Mouse (Mus musculus) kidney, embryonic 14.5 days (tissue): ENCODE results near the gene Ttc7b. TPM values are rescaled to one million over a fixed set of nuclear protein-coding genes. Genes with fewer than 3 reads are reported as not detected.

Experiments
- ATAC-seq: fragments of 200-750 bp; cut with Nextera tagmentation; 2 replicates; pipeline ENCODE4 v1.8.0; 2017; ENCODE audit warnings: moderate number of reproducible peaks, mild to moderate bottlenecking, moderate TSS enrichment, moderate library complexity; ENCODE audit not compliant: low FRiP score, low TSS enrichment
- H3K27ac ChIP-seq: fragments of 300-500 bp; sonication (generic); 2 replicates; pipeline ENCODE4 v1.5.1; 2014; ENCODE audit warnings: low read depth, mild to moderate bottlenecking, low read length, moderate library complexity, mixed read lengths
- H3K27me3 ChIP-seq: fragments of 300-500 bp; sonication (generic); 2 replicates; pipeline ENCODE4 v1.6.1; 2014; ENCODE audit warnings: mild to moderate bottlenecking, low read length; ENCODE audit not compliant: control insufficient read depth, insufficient read depth
- H3K36me3 ChIP-seq: fragments of 300-500 bp; sonication (generic); 2 replicates; pipeline ENCODE4 v1.6.1; 2014; ENCODE audit warnings: low read length, mixed read lengths; ENCODE audit not compliant: control insufficient read depth, insufficient read depth
- H3K4me1 ChIP-seq: fragments of 300-500 bp; sonication (generic); 2 replicates; pipeline ENCODE4 v1.6.1; 2014; ENCODE audit warnings: low read length, mixed read lengths; ENCODE audit not compliant: control insufficient read depth, insufficient read depth
- H3K4me2 ChIP-seq: fragments of 300-500 bp; sonication (generic); replicated peaks from 2 replicates; pipeline ENCODE4 v1.6.1; 2014; ENCODE audit warnings: low read depth, mild to moderate bottlenecking, low read length
- H3K4me3 ChIP-seq: fragments of 300-500 bp; sonication (generic); 2 replicates; pipeline ENCODE4 v1.5.1; 2014; ENCODE audit warnings: mild to moderate bottlenecking, low read length
- H3K9ac ChIP-seq: fragments of 300-500 bp; sonication (generic); 2 replicates; pipeline ENCODE4 v1.6.1; 2014; ENCODE audit warnings: low read depth, mild to moderate bottlenecking, low read length, moderate library complexity
- H3K9me3 ChIP-seq: fragments of 300-500 bp; sonication (generic); 2 replicates; pipeline ENCODE4 v1.6.1; 2016; ENCODE audit warnings: low read length; ENCODE audit not compliant: control insufficient read depth
- WGBS: fragments of 180-500 bp; shearing (Covaris S2); extraction: QIAGEN DNeasy Blood & Tissue Kit; methylation state at CpG from one replicate; pipeline ENCODE4 v1.1.7; 2014; 5-methylcytosine and 5-hydroxymethylcytosine counted together
- polyA plus RNA-seq: library from polyadenylated mRNA; unstranded; fragments of >200 nt; fragmentation: Nextera tagmentation; extraction: Ambion mirVana; gene quantifications from 2 replicates; pipeline ENCODE4 v1.2.1, GENCODE M21; 2014

Ttc7b gene
- polyA plus RNA-seq, 1 experiment from 2014 or later, result 7.6 TPM

DNA sequence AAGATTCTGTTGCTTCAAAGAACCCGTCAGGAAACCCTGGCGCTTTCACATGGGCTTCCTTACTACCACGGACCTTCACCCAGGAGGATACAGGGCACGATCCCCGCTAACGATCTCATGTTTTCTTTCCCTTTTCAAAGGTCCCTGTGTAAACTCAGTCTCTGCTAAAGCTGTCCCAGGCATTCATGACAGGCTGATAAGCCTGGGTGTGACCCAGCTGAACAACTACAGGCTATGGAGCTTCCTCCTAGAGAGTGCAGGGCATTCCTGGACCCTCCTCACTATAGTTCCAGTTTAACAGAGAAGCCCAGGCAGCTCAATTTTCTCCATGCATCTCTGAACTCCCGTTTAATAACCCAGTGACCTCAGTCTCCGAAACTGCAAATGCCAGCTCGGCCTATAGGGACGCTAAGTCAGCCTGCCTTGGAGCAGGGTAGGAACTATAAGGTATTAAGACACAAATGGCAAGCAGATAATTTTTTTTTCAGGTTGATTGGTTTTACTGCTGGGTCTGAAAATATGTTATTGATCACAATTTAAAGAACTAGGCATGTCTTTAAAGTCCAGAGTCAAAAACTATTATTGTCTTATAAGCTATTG, 41.3 kb downstream of the Ttc7b start:
- 55% methylated on average over 10 of the region's 10 CpGs for WGBS
- Histone ChIP-seq H3K36me3 (no peaks in the 10 kb centered on the region; the same call in 1 of the 2 replicates), H3K27ac (no peak overlapping the region), H3K9ac (no peak overlapping the region), H3K27me3 (no peaks in the 10 kb centered on the region), H3K9me3 (no peaks in the 10 kb centered on the region), H3K4me3 (no peak overlapping the region), H3K4me2 (no peak overlapping the region), H3K4me1 (peaks cover 9% of the 10 kb centered on the region)
- ATAC-seq, result no peak

DNA sequence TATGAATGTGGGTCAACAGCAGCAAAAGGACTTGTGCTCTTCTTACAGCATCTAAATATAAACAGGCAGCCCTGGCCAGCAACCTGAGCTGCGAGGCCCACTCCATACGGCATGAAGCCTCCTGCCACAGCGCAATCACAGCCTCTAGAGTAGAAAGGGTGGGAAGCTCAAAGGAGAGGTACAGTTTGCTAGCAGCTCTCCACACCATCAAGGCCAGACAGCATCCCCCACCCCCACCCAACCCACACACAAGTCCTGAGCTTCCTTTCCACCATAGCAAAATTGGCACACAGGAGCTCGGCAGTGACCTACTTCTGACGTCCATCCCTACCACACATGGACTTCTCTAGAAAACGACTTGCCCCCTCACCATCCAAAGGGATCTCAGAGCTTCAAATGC, 42.0 kb downstream of the Ttc7b start:
- WGBS, result 82% methylated on average over 6 of the region's 6 CpGs

DNA sequence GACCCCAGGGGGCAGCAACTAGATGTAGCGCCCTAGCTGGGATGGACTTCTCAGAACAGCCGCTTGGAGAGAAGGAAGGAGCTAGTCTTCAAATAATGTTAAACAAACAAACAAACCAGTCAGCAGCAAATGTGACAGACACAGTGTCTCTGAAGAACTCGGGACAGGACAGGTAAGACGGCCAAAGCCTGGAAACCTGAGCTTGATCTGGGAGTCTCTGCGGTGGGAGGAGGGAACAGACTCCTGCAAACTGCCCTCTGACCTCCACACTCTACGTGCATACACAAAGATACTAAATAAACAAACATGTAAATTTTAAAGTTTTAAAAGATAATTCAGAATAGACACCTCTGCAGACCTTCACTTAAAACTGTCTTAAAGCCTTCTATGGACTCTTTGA, 42.5 kb downstream of the Ttc7b start:
- H3K9ac ChIP-seq, result no peak overlapping the region
- H3K4me3 ChIP-seq, result no peak overlapping the region
- no peak overlapping the region for H3K27ac ChIP-seq
- no peak overlapping the region for H3K4me2 ChIP-seq
- no peaks in the 10 kb centered on the region; the same call in 1 of the 2 replicates for H3K36me3 ChIP-seq
- H3K4me1 ChIP-seq, result peaks cover 9% of the 10 kb centered on the region
- ATAC-seq, result no peak
- no peaks in the 10 kb centered on the region for H3K27me3 ChIP-seq
- H3K9me3 ChIP-seq, result no peaks in the 10 kb centered on the region
- WGBS, result 77% methylated on average over 6 of the region's 6 CpGs

More for the DNA sequence above, 42.0 kb downstream of the Ttc7b start:
- no peaks in the 10 kb centered on the region for H3K27me3 ChIP-seq
- H3K9ac ChIP-seq, result no peak overlapping the region
- H3K4me1 ChIP-seq, result peaks cover 9% of the 10 kb centered on the region
- no peaks in the 10 kb centered on the region for H3K9me3 ChIP-seq
- ATAC-seq, result no peak
- no peak overlapping the region for H3K4me2 ChIP-seq
- no peak overlapping the region for H3K4me3 ChIP-seq
- H3K36me3 ChIP-seq, result no peaks in the 10 kb centered on the region; the same call in 1 of the 2 replicates
- H3K27ac ChIP-seq, result no peak overlapping the region

DNA sequence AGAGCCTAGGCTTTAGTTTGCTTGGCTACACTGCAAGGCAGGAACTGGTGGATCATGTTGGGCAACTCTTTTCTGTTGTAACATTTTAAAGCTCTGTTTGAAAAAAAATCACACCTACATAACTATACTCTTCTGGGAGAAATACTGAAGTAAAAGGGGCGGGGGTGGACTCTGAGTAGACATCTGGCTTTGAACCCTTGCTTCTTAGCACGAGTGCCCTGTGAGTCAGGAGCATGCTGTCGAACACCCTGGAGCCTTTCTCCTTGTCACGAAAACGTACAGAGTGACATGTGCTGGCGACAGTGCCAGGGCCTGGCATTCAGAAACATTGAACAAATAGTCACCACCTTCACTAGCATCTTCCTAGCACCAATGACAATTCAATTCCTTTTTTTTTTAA, 43.2 kb downstream of the Ttc7b start:
- no peak for ATAC-seq
- no peak overlapping the region for H3K4me3 ChIP-seq

DNA sequence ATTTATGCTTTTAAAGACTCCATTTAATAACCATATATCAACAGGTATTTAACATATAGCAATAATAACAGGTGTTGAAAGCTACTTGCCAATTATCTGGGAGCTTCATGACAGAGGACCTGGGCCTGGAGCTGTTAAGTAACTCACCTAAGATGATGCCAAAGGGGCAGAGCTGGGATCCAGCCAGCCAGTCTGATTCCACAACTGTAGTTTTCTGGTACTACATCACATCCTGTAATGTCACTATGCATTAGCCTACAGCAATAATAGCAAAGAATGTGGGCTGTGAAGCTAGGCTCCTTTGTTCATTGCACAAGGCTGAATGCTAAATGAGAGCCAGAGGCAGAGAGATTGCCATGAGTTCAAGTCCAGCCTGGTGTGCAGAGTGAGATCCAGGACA, 44.3 kb downstream of the Ttc7b start:
- no peak overlapping the region for H3K4me2 ChIP-seq
- no peaks in the 10 kb centered on the region for H3K27me3 ChIP-seq
- no peak overlapping the region for H3K4me3 ChIP-seq
- no peak for ATAC-seq
- no peaks in the 10 kb centered on the region for H3K9me3 ChIP-seq
- H3K4me1 ChIP-seq, result no peaks in the 10 kb centered on the region
- no peaks in the 10 kb centered on the region; the same call in 1 of the 2 replicates for H3K36me3 ChIP-seq
- H3K9ac ChIP-seq, result no peak overlapping the region
- no peak overlapping the region for H3K27ac ChIP-seq

More for the DNA sequence above, 43.2 kb downstream of the Ttc7b start:
- Histone ChIP-seq H3K27me3 (no peaks in the 10 kb centered on the region), H3K36me3 (no peaks in the 10 kb centered on the region; the same call in 1 of the 2 replicates), H3K4me1 (peaks cover 5% of the 10 kb centered on the region), H3K4me2 (no peak overlapping the region), H3K27ac (no peak overlapping the region), H3K9ac (no peak overlapping the region), H3K9me3 (no peaks in the 10 kb centered on the region)
- WGBS, result 92% methylated on average over 6 of the region's 6 CpGs

DNA sequence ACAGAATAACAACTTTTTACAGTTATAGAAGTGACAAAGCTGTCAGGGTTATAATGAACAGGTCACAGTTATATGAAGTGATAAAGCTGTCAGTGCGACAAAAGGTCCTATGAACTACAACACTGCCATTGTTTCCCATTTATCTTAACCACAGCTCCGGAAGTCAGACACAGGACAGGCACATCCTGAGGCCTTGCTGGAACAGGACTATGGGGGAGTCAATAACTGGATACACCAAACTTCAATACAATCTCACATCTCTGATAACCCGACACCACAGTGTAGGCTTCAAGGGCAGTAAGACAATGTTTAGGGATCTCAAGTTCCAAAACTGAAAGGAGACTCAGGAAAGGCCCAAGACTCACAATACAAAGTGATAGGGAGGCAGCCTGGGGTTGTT, 45.1 kb downstream of the Ttc7b start:
- H3K36me3 ChIP-seq, result no peaks in the 10 kb centered on the region; the same call in 1 of the 2 replicates
- H3K4me1 ChIP-seq, result no peaks in the 10 kb centered on the region
- H3K4me2 ChIP-seq, result no peak overlapping the region
- peak; percentile 70; the same call in 1 of the 2 replicates for ATAC-seq
- H3K4me3 ChIP-seq, result no peak overlapping the region
- no peak overlapping the region for H3K27ac ChIP-seq
- H3K27me3 ChIP-seq, result no peaks in the 10 kb centered on the region
- H3K9me3 ChIP-seq, result no peaks in the 10 kb centered on the region
- no peak overlapping the region for H3K9ac ChIP-seq
- 43% methylated on average over 3 of the region's 3 CpGs for WGBS

DNA sequence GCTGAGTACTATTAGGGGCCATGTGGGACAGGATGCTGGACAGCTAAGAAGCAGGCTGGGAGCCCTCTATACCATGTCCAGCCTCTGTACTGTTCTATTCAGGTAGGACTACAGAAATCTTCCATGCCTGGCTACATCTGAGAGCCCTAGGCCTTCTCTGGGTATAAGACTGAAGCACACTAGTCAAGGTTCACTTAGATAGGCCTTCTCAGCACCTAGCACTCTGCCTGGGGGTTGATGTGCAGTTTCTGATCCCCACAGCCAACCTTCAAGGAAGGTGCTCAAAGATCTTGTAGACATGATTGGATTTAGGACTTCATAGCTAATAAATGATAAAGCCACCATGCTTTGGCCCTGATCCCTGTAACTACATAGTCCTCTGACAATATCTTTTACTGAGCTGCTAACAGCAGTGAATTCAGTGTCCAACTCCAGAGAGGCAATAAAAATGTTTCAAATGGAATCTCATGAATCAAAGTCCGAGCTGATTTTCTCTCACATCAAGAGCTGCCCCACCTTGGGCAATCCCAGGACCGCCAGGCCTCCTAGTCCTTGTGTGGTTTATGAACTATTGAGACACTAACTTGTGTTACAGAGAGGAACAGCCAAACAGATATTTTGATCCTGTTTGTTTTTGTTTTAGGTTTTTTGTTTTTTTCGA, 45.8 kb downstream of the Ttc7b start:
- Histone ChIP-seq H3K4me2 (no peak overlapping the region), H3K27ac (no peak overlapping the region), H3K4me1 (no peaks in the 10 kb centered on the region), H3K4me3 (no peak overlapping the region), H3K9ac (no peak overlapping the region), H3K27me3 (no peaks in the 10 kb centered on the region), H3K36me3 (no peaks in the 10 kb centered on the region; the same call in 1 of the 2 replicates), H3K9me3 (no peaks in the 10 kb centered on the region)
- 81% methylated on average over 3 of the region's 3 CpGs for WGBS
- ATAC-seq, result no peak

DNA sequence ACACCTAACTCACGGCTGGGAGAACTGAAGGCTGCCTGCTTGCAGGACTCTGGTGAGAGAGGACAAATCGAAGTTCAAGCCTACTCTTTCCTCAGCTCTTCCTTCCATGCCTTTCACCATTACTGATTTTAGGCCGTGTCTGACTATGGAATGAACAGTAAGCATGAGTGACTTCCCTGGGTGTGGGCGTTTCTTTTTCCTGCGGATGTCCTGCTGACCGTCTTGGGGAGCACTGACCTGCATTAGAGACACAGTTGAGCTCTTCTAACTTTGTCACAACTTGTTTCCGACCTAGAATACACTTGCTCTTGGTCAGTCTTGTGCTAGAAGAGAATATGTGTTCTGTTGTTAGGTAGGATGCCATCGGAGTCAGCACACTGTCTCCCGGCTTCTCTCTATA, 50.3 kb downstream of the Ttc7b start:
- WGBS, result 79% methylated on average over 9 of the region's 9 CpGs
- Histone ChIP-seq H3K9me3 (no peaks in the 10 kb centered on the region), H3K4me3 (no peak overlapping the region), H3K27me3 (no peaks in the 10 kb centered on the region), H3K27ac (no peak overlapping the region), H3K36me3 (peaks cover 2% of the 10 kb centered on the region; the same call in 1 of the 2 replicates), H3K4me1 (no peaks in the 10 kb centered on the region), H3K4me2 (no peak overlapping the region), H3K9ac (no peak overlapping the region)
- ATAC-seq, result no peak

DNA sequence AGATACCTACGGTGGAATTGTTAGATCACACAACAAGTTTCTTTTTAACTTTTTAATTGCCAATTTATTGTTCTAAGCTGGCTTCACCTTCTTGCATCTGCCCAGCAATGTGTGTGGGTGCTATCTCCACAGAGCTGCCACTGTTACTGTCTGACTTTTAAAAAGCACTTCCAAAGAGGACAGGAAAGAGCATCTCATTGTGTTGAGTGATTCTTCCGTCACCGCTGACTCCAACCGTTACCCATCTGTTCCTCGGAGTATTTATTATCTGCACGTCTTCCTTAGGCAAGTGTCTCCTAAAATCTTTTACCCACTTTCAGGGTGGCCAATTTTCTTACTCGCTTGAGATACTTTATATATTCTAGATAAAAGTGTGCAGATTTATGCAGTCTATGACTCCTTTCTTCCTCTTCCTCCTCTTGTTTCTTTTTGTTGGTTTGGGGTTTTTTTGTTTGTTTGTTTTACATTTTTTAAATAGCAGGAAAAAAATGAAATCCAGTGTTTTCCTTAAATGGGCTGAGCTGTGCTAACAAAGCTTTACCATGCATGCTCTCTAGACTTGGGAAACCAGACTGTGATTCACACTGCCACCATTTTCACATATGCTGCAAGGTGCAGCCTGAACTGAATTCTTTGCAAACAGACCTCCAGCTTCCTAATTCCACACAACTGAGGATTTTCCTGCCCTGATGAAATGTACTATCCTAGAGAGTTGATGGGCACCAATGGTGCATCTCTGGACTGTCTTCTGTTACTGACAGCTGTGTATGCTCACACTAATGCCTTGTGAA, 50.9 kb downstream of the Ttc7b start:
- no peak for ATAC-seq
- Histone ChIP-seq H3K27ac (no peak overlapping the region), H3K9ac (no peak overlapping the region), H3K9me3 (no peaks in the 10 kb centered on the region), H3K4me1 (no peaks in the 10 kb centered on the region), H3K4me3 (no peak overlapping the region), H3K4me2 (no peak overlapping the region), H3K36me3 (peaks cover 2% of the 10 kb centered on the region; the same call in 1 of the 2 replicates), H3K27me3 (no peaks in the 10 kb centered on the region)
- WGBS, result 83% methylated on average over 7 of the region's 7 CpGs
